Mouse (Mus musculus) heart, embryonic 14.5 days (tissue): ENCODE results near the gene Parp8. TPM values are rescaled to one million over a fixed set of nuclear protein-coding genes. Genes with fewer than 3 reads are reported as not detected.

Experiments used
- ATAC-seq: fragments of 200-750 bp; cut with Nextera tagmentation; 2 replicates; pipeline ENCODE4 v1.8.0; 2017; ENCODE audit warnings: low read depth, moderate TSS enrichment; ENCODE audit not compliant: insufficient number of reproducible peaks, insufficient read depth, low FRiP score
- H3K27ac ChIP-seq, 2 experiments: fragments of 200-500 bp in 1 of 2; fragments of 300-500 bp in 1 of 2; sonication (generic) in 1 of 2; replicated peaks in 1 of 2; 2 replicates each; pipeline ENCODE4 v1.5.1; 2012 to 2014; ENCODE audit warnings: low read depth in 2 of 2, low read length in 2 of 2, control low read depth in 1 of 2, mild to moderate bottlenecking in 1 of 2, mixed read lengths in 1 of 2; ENCODE audit not compliant: control insufficient read depth in 1 of 2, insufficient read depth in 1 of 2
- H3K27me3 ChIP-seq: fragments of 300-500 bp; sonication (generic); 2 replicates; pipeline ENCODE4 v1.6.1; 2014; ENCODE audit warnings: mild to moderate bottlenecking, low read length, control low read depth; ENCODE audit not compliant: control insufficient read depth, insufficient read depth
- H3K36me3 ChIP-seq: fragments of 300-500 bp; sonication (generic); 2 replicates; pipeline ENCODE4 v1.6.1; 2014; ENCODE audit warnings: mild to moderate bottlenecking, control low read depth, low read length, mixed read lengths; ENCODE audit not compliant: control insufficient read depth, insufficient read depth
- H3K4me1 ChIP-seq, 2 experiments: fragments of 200-500 bp in 1 of 2; fragments of 300-500 bp in 1 of 2; sonication (generic) in 1 of 2; 2 replicates each; pipeline ENCODE4 v1.6.1; 2012 to 2014; ENCODE audit warnings: low read length in 2 of 2, control low read depth in 1 of 2, mixed read lengths in 1 of 2; ENCODE audit not compliant: control insufficient read depth in 2 of 2, insufficient read depth in 2 of 2
- H3K4me2 ChIP-seq: fragments of 300-500 bp; sonication (generic); 2 replicates; pipeline ENCODE4 v1.6.1; 2014; ENCODE audit warnings: mild to moderate bottlenecking, low read length
- H3K4me3 ChIP-seq, 2 experiments: fragments of 200-500 bp in 1 of 2; fragments of 300-500 bp in 1 of 2; sonication (generic) in 1 of 2; 2 replicates each; pipeline ENCODE4 v1.5.1; 2012 to 2014; ENCODE audit warnings: low read length in 2 of 2, mild to moderate bottlenecking in 2 of 2, control low read depth in 1 of 2, low read depth in 1 of 2, moderate library complexity in 1 of 2; ENCODE audit not compliant: control insufficient read depth in 1 of 2, insufficient read depth in 1 of 2
- H3K9ac ChIP-seq: fragments of 300-500 bp; sonication (generic); 2 replicates; pipeline ENCODE4 v1.6.1; 2014; ENCODE audit warnings: mild to moderate bottlenecking, low read length
- H3K9me3 ChIP-seq: fragments of 300-500 bp; sonication (generic); 2 replicates; pipeline ENCODE4 v1.6.1; 2016; ENCODE audit warnings: low read length, control low read depth; ENCODE audit not compliant: control insufficient read depth
- WGBS: fragments of 180-500 bp; shearing (Covaris S2); extraction: QIAGEN DNeasy Blood & Tissue Kit; methylation state at CpG from one replicate; pipeline ENCODE4 v1.1.7; 2014; 5-methylcytosine and 5-hydroxymethylcytosine counted together
- polyA plus RNA-seq: library from polyadenylated mRNA; unstranded; fragments of >200 nt; fragmentation: Nextera tagmentation; extraction: Ambion mirVana; gene quantifications from 2 replicates; pipeline ENCODE4 v1.2.1, GENCODE M21; 2014

The Parp8 gene
- polyA plus RNA-seq, 1 experiment from 2014 or later = 17.3 TPM

DNA sequence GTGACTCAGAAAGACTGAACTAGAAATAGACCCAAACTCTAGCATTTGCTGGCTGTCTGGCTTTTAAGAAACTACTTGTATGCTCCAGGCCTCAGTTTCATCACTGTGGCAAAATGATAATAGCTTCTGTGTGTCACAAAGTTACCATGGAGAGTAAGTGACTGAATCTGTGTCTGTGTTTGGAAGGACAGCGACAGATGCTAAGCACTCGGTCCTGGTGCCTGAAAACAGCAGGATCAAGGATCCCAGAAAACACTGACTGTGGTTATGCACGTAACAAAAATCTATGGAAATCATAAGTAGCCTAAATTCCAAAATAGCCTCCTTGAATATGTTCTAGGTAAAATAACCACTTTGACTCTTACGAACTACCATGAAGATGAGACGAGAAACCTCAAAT, 126.9 kb downstream of the Parp8 start:
- Histone ChIP-seq H3K36me3 (peaks cover 24% of the 10 kb centered on the region), H3K4me1 (no peaks in the 10 kb centered on the region), H3K9me3 (no peaks in the 10 kb centered on the region), H3K4me2 (no peak overlapping the region), H3K27ac (no peak overlapping the region), H3K4me3 (no peak overlapping the region), H3K27me3 (no peaks in the 10 kb centered on the region), H3K9ac (no peak overlapping the region)
- ATAC-seq = no peak
- whole genome bisulfite sequencing = 76% methylated on average over 5 of the region's 5 CpGs

DNA sequence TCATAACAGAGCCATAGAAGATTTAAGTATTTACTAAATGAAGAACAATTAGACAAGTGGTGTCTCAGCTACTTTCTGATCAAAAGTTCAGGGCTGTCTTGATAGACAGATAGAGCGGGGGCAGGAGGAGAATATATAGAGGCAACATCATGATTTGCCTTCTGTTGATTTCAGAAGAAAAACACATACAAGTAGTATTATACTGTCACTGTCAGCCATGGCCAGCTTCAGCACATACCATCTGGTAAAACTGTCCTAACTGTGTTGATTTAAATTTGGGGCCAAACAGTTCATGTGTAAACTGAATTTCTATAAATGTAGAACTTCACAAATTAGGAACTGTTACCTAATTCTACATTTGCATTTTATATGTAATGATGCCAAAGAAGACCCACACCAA, 127.6 kb downstream of the Parp8 start:
- no peak overlapping the region for H3K4me3 ChIP-seq
- no peaks in the 10 kb centered on the region for H3K9me3 ChIP-seq
- no peak overlapping the region for H3K27ac ChIP-seq
- H3K4me1 ChIP-seq = no peaks in the 10 kb centered on the region
- WGBS = 100% methylated on average over 1 of the region's 1 CpGs
- no peak for ATAC-seq
- H3K9ac ChIP-seq = no peak overlapping the region
- no peaks in the 10 kb centered on the region for H3K27me3 ChIP-seq
- H3K4me2 ChIP-seq = no peak overlapping the region
- H3K36me3 ChIP-seq = peaks cover 27% of the 10 kb centered on the region

DNA sequence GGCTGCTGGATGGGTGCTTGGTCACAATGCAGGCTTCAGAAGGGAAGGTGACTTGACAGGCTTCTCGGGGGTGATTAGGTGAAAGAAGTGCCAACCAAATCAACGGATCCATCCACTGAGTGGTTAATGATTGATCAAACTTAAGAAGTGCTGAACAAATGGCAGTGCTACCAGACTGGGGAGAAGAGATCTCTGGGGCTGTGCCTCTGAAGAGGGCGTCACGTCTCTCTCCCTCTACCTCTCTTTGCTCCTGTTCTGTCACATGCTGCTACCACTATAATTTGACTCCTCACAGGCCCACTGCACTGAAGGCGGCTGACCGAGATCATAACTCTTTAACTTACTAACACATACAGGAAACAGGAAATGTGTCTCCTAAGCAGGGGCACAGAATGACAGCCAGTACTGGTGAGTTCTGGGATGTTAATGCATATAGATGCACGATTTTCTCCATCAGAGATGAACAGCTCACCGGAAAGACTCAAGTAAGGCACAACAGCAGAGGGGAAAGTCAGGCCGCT, 140.9 kb downstream of the Parp8 start:
- Histone ChIP-seq H3K4me3 (no peak overlapping the region), H3K9me3 (no peaks in the 10 kb centered on the region), H3K9ac (no peak overlapping the region), H3K27ac (no peak overlapping the region), H3K36me3 (peaks cover 8% of the 10 kb centered on the region; the same call in 1 of the 2 replicates), H3K27me3 (no peaks in the 10 kb centered on the region), H3K4me1 (no peaks in the 10 kb centered on the region), H3K4me2 (no peak overlapping the region)
- 70% methylated on average over 9 of the region's 9 CpGs for WGBS
- ATAC-seq = no peak

DNA sequence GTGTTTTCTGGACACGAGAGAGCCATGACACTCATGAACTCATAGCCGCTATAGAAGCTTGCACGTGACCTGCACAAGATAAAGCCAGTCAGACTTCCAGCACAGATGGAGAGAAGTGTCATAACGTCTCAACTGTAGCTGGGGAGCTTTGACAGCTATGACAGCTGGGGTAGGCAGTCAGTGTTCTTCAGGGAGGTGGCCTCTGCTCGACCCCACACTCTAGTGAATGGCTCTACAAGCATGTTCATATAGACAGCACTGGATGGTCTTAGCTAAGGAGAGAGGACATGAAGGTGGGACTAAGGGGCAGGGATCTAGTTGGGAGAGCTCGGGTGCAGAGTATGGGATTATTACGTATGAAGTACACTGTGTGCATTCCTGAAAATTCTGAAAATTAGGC, 143.1 kb downstream of the Parp8 start:
- Histone ChIP-seq H3K4me1 (no peaks in the 10 kb centered on the region), H3K9me3 (no peaks in the 10 kb centered on the region), H3K9ac (no peak overlapping the region), H3K4me3 (no peak overlapping the region), H3K27ac (peak overlapping the region in 1 of 2 experiments; percentile 57; a peak in 2 of 4 replicates), H3K4me2 (no peak overlapping the region), H3K27me3 (no peaks in the 10 kb centered on the region), H3K36me3 (peaks cover 15% of the 10 kb centered on the region; the same call in 1 of the 2 replicates)
- WGBS = 49% methylated on average over 7 of the region's 7 CpGs
- ATAC-seq = peak; percentile 73

DNA sequence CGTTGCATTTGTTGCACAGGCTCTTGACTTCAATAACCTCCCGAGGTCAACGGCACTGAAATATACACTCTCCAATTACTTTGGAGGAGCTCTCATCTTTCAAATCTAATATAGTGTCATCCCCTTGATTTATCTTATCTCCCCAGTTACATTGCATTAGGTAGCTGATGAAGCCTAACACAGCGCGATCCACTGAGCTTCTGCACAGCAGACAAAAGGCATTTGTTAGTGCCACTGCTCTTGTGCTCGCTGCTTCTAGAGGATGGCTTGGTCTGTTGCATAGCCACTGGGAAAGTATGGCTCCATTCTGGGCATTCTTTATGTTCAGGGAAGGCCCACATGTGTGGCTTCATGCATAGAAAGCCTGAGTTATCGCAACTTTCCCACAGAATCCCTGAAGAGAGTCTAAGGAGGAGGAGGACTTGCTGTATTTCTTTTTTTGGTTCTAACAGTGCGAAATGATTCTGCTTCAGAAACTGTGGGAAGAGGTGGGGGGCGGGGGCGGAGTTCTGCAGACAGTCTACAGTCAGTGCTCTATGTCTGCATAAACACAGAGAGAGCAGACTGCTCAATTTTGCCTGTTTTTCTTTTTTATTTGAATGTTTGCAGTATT, 145.7 kb downstream of the Parp8 start:
- H3K4me2 ChIP-seq = no peak overlapping the region
- no peaks in the 10 kb centered on the region for H3K27me3 ChIP-seq
- H3K9me3 ChIP-seq = no peaks in the 10 kb centered on the region
- no peaks in the 10 kb centered on the region for H3K4me1 ChIP-seq
- H3K27ac ChIP-seq = no peak overlapping the region
- no peak for ATAC-seq
- H3K9ac ChIP-seq = no peak overlapping the region
- no peak overlapping the region for H3K4me3 ChIP-seq
- H3K36me3 ChIP-seq = peaks cover 33% of the 10 kb centered on the region; the same call in 1 of the 2 replicates
- 89% methylated on average over 10 of the region's 10 CpGs for WGBS

DNA sequence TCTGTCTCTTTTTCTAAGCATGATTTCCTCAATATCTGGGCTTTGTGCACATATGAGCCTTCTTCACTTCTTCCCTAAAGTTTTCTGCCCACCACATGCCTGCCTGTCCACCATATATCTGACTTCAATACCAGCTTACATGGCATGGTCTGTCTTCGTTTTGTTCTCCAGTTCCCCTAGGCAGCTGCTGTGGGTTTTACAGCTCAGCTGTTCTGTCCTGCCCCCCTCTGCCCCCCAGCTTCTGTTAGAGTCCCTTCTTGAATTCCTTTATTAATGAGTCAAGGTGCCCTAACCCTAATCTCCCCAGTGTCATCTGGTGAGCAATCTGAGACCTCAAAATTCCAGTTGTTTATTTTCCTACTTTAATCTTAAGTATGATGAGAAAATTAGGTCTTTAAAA, 155.1 kb downstream of the Parp8 start:
- H3K27me3 ChIP-seq = no peaks in the 10 kb centered on the region
- H3K4me3 ChIP-seq = no peak overlapping the region
- no peak overlapping the region for H3K4me2 ChIP-seq
- no peaks in the 10 kb centered on the region for H3K9me3 ChIP-seq
- H3K36me3 ChIP-seq = peaks cover 51% of the 10 kb centered on the region
- H3K4me1 ChIP-seq = no peaks in the 10 kb centered on the region
- no peak for ATAC-seq
- no peak overlapping the region for H3K27ac ChIP-seq
- H3K9ac ChIP-seq = no peak overlapping the region
- 79% methylated on average over 1 of the region's 1 CpGs for WGBS

DNA sequence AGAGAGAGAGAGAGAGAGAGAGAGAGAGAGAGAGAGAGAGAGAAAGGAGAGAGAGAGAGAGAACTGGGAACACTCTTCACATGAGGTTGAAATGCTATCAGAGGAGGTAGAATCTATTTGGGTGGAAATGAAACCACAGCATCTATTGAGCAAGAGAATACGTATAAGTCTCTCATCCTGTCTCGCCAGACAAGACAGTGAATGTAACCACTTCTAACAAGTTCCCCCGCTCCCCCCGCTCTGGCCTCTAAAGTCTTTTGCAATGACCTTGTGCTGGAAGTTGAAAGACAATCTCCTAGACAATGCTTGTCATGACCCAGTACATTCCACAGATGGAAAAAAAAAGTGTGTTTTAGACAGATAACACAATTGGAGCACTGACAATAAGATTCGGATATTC, 181.4 kb downstream of the Parp8 start:
- Histone ChIP-seq H3K36me3 (no peaks in the 10 kb centered on the region), H3K27me3 (no peaks in the 10 kb centered on the region), H3K9ac (no peak overlapping the region), H3K4me3 (no peak overlapping the region), H3K4me2 (no peak overlapping the region), H3K9me3 (no peaks in the 10 kb centered on the region), H3K4me1 (peaks cover 0 to 7% of the 10 kb centered on the region in 2 experiments; a peak in 2 of 4 replicates), H3K27ac (no peak overlapping the region)
- ATAC-seq = no peak
- WGBS = 26% methylated on average over 5 of the region's 5 CpGs

DNA sequence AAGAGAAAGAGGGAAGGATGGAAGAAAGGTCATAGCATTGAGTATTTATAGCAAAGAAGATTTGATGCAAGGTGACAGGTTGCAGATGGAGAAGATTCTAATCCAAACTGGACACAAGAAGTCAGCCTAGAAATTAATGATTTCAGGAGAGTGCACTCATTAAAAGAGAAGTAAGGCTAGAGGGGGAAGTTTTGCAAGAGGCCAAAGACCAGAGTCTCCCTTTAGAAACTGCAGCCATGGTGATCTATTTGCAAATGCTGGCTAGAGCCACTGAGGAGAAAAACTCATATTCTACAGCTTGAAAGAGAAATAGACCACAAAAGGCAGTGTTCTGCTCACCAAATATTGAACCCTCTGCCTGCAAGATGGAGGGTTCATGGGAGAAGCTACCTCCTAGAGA, 194.4 kb downstream of the Parp8 start:
- Histone ChIP-seq H3K9me3 (no peaks in the 10 kb centered on the region), H3K4me3 (no peak overlapping the region), H3K27me3 (no peaks in the 10 kb centered on the region), H3K9ac (no peak overlapping the region), H3K4me2 (no peak overlapping the region), H3K36me3 (no peaks in the 10 kb centered on the region), H3K4me1 (no peaks in the 10 kb centered on the region), H3K27ac (no peak overlapping the region)
- ATAC-seq = no peak
